Mouse (Mus musculus) lung, postnatal 0 days (tissue): ENCODE data around the gene Plxna1. TPM values are rescaled to one million over a fixed set of nuclear protein-coding genes. Genes with fewer than 3 reads are reported as not detected.

Source experiments
- ATAC-seq: fragments of 200-750 bp; cut with Nextera tagmentation; 2 replicates; pipeline ENCODE4 v1.8.0; 2017; ENCODE audit warnings: moderate library complexity
- DNase-seq: peaks from one replicate; pipeline ENCODE4 v3.0.0-alpha.2; 2016; ENCODE audit warnings: low spot score
- H3K27ac ChIP-seq: fragments of 300-500 bp; sonication (generic); 2 replicates; pipeline ENCODE4 v1.5.1; 2014; ENCODE audit warnings: antibody characterized with exemption, mild to moderate bottlenecking, low read length, mixed read lengths
- H3K27me3 ChIP-seq: fragments of 300-500 bp; sonication (generic); replicated peaks from 2 replicates; pipeline ENCODE4 v1.6.1; 2014; ENCODE audit warnings: low read length, mixed read lengths; ENCODE audit not compliant: insufficient read depth
- H3K36me3 ChIP-seq: fragments of 300-500 bp; sonication (generic); 2 replicates; pipeline ENCODE4 v1.6.1; 2014; ENCODE audit warnings: low read length, mixed read lengths; ENCODE audit not compliant: insufficient read depth
- H3K4me1 ChIP-seq: fragments of 300-500 bp; sonication (generic); 2 replicates; pipeline ENCODE4 v1.6.1; 2014; ENCODE audit warnings: antibody characterized with exemption, low read depth, low read length, mixed read lengths; ENCODE audit not compliant: insufficient read depth
- H3K4me2 ChIP-seq: fragments of 300-500 bp; sonication (generic); replicated peaks from 2 replicates; pipeline ENCODE4 v1.6.1; 2014; ENCODE audit warnings: low read depth, mild to moderate bottlenecking, low read length, moderate library complexity, mixed read lengths
- H3K4me3 ChIP-seq: fragments of 300-500 bp; sonication (generic); 2 replicates; pipeline ENCODE4 v1.5.1; 2014; ENCODE audit warnings: low read depth, low read length
- H3K9ac ChIP-seq: fragments of 300-500 bp; sonication (generic); replicated peaks from 2 replicates; pipeline ENCODE4 v1.6.1; 2014; ENCODE audit warnings: low read depth, mild to moderate bottlenecking
- H3K9me3 ChIP-seq: fragments of 300-500 bp; sonication (generic); 2 replicates; pipeline ENCODE4 v1.6.1; 2016; ENCODE audit warnings: low read length, mixed read lengths
- CTCF ChIP-seq: IDR thresholded peaks from 2 replicates; pipeline ENCODE4 v1.5.1; 2016; ENCODE audit warnings: antibody characterized with exemption, mild to moderate bottlenecking
- EP300 ChIP-seq: IDR thresholded peaks from 2 replicates; pipeline ENCODE4 v1.6.1; 2016; ENCODE audit warnings: antibody characterized with exemption, mild to moderate bottlenecking, control low read depth
- WGBS: fragments of 180-500 bp; shearing (Covaris S2); extraction: QIAGEN DNeasy Blood & Tissue Kit; methylation state at CpG from one replicate; pipeline ENCODE4 v1.1.7; 2014; 5-methylcytosine and 5-hydroxymethylcytosine counted together
- polyA plus RNA-seq: library from polyadenylated mRNA; unstranded; fragments of >200 nt; fragmentation: Nextera tagmentation; extraction: Ambion mirVana; gene quantifications from 2 replicates; pipeline ENCODE4 v1.2.1, GENCODE M21; 2015

Gene Plxna1
- polyA plus RNA-seq, 1 experiment from 2014 or later = 13.6 TPM

GRCm38 (mm10) chr6:89363107-89363451, 659 bp upstream of the Plxna1 start:
- ATAC-seq = no peak
- H3K4me2 ChIP-seq = peak overlapping the region; percentile 93
- H3K9ac ChIP-seq = no peak overlapping the region

GRCm38 (mm10) chr6:89361418-89362280, 771 bp downstream of the Plxna1 start:
- H3K27me3 ChIP-seq = no peaks in the 10 kb centered on the region
- H3K36me3 ChIP-seq = no peaks in the 10 kb centered on the region
- DNase-seq = peak; percentile 53
- no peaks in the 10 kb centered on the region for H3K9me3 ChIP-seq
- TF ChIP-seq EP300 (no peak), CTCF (peak; percentile 17; the same call in 1 of the 2 replicates)
- H3K4me3 ChIP-seq = peak overlapping the region; percentile 89
- H3K4me1 ChIP-seq = peaks cover 23% of the 10 kb centered on the region
- peak overlapping the region; percentile 93 for H3K4me2 ChIP-seq
- 0% methylated on average over 34 of the region's 80 CpGs for WGBS
- H3K27ac ChIP-seq = peak overlapping the region; percentile 76
- ATAC-seq = peak; percentile 52
- H3K9ac ChIP-seq = peak overlapping the region; percentile 92

More at GRCm38 (mm10) chr6:89363107-89363451, 659 bp upstream of the Plxna1 start:
- Histone ChIP-seq H3K4me3 (peak overlapping the region; percentile 89; the same call in 1 of the 2 replicates), H3K27me3 (no peaks in the 10 kb centered on the region), H3K36me3 (no peaks in the 10 kb centered on the region), H3K4me1 (peaks cover 23% of the 10 kb centered on the region), H3K9me3 (no peaks in the 10 kb centered on the region), H3K27ac (no peak overlapping the region)
- WGBS = 9% methylated on average over 16 of the region's 16 CpGs
- TF ChIP-seq CTCF (no peak), EP300 (no peak)
- DNase-seq = no peak

- H3K27me3 ChIP-seq = no peaks in the 10 kb centered on the region
- peaks cover 23% of the 10 kb centered on the region for H3K4me1 ChIP-seq
- ATAC-seq (no peak), DNase-seq (no peak)
- peak overlapping the region; percentile 93 for H3K4me2 ChIP-seq
- 0 out of 2 replicates have a peak, but pooled peaks cover 3% of the 10 kb centered on the region for H3K36me3 ChIP-seq
- WGBS = 49% methylated on average over 8 of the region's 8 CpGs
- peak overlapping the region; percentile 92 for H3K9ac ChIP-seq
- H3K9me3 ChIP-seq = no peaks in the 10 kb centered on the region
- TF ChIP-seq CTCF (peak; percentile 14; the same call in 1 of the 2 replicates), EP300 (no peak)
- H3K27ac ChIP-seq = no peak overlapping the region
- H3K4me3 ChIP-seq = peak overlapping the region; percentile 89
These were observed 1.6 kb downstream of the Plxna1 start for GRCm38 (mm10) chr6:89360709-89361417.

- ATAC-seq (no peak), DNase-seq (no peak)
- no peak overlapping the region; the same call in 1 of the 2 replicates for H3K9ac ChIP-seq
- WGBS = 62% methylated on average over 20 of the region's 20 CpGs
- H3K36me3 ChIP-seq = 0 out of 2 replicates have a peak, but pooled peaks cover 3% of the 10 kb centered on the region
- H3K27me3 ChIP-seq = no peaks in the 10 kb centered on the region
- no peak overlapping the region for H3K27ac ChIP-seq
- TF ChIP-seq CTCF (no peak), EP300 (no peak)
- H3K9me3 ChIP-seq = no peaks in the 10 kb centered on the region
- no peak overlapping the region for H3K4me3 ChIP-seq
- H3K4me1 ChIP-seq = peaks cover 23% of the 10 kb centered on the region
- H3K4me2 ChIP-seq = peak overlapping the region; percentile 93
These were observed 2.4 kb downstream of the Plxna1 start for GRCm38 (mm10) chr6:89359771-89360708.

- no peak overlapping the region for H3K4me2 ChIP-seq
- H3K4me1 ChIP-seq = peaks cover 23% of the 10 kb centered on the region
- H3K36me3 ChIP-seq = 0 out of 2 replicates have a peak, but pooled peaks cover 3% of the 10 kb centered on the region
- no peaks in the 10 kb centered on the region for H3K27me3 ChIP-seq
- ATAC-seq (no peak), DNase-seq (no peak)
- 68% methylated on average over 3 of the region's 3 CpGs for WGBS
- no peak for TF ChIP-seq CTCF
- no peak for TF ChIP-seq EP300
- H3K27ac ChIP-seq = no peak overlapping the region
- H3K9me3 ChIP-seq = no peaks in the 10 kb centered on the region
- H3K4me3 ChIP-seq = no peak overlapping the region
- no peak overlapping the region for H3K9ac ChIP-seq
These were observed 3.2 kb downstream of the Plxna1 start for GRCm38 (mm10) chr6:89359192-89359591.
